Mouse (Mus musculus): ENCODE measurements around the gene Slc25a3.

Slc25a3 gene

GRCm38 (mm10) chr10:91083393-91083927, 40.4 kb downstream of the Slc25a3 start:
- DNase-seq, result no peak

GRCm38 (mm10) chr10:91082550-91083392, 41.1 kb downstream of the Slc25a3 start, which contains the start of the genes Apaf1 and Ikbip:
Gene Apaf1, minus strand, starts transcription at chr10:91082770.
Gene Ikbip, plus strand, starts transcription at chr10:91082940.
- peak; percentile 100 for DNase-seq

- DNase-seq, result no peak
These were observed 41.8 kb downstream of the Slc25a3 start for GRCm38 (mm10) chr10:91081959-91082507.

GRCm38 (mm10) chr10:91080540-91080939, 43.3 kb downstream of the Slc25a3 start:
- DNase-seq, result no peak

GRCm38 (mm10) chr10:91076667-91077066, 47.2 kb downstream of the Slc25a3 start:
- no peak for DNase-seq

- peak; percentile 54 for DNase-seq
These were observed 50.5 kb downstream of the Slc25a3 start for GRCm38 (mm10) chr10:91073345-91073744.

GRCm38 (mm10) chr10:91071768-91072167, 52.1 kb downstream of the Slc25a3 start:
- DNase-seq, result no peak

Measured in right cerebral cortex, postnatal 4 days (tissue).